Mouse (Mus musculus): ENCODE results near the gene Cldn22.

DNA sequence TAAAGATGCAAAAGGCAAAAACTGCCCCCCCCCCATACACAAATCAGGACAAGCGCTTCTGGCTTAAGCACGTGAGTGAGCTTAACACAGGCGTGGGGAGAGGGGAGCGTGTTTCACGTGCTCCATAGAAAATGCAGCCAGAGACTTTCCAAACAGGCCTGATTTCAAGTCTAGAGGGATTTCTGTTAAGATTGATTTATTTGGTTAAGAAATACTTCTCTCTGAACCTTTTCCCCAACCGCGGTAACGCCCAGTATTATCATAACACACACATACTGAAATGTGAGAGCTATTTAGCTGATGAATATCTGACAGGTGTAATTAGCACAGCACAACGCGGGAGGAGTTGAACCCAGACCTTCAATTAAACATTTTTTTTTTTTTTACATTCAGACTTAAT, 505 bp upstream of the Cldn22 start:
- TF ChIP-seq CTCF (IDR thresholded peaks at IDR 0.05; ENCODE audit: low read depth, low read length) = no peak
- TF ChIP-seq POLR2AphosphoS5 (IDR thresholded peaks at IDR 0.05; ENCODE audit: insufficient replicate concordance, low read depth, low read length) = no peak
- no peak for TF ChIP-seq TAL1 (conservative IDR thresholded peaks at IDR 0.05; ENCODE audit: low read depth, low read length)

Measured in G1E (cell line).